8 mouse cellular contexts compared by ENCODE assay signal in genomic region chr16:11908461-11909014, GRCm38 (mm10). TPM values are rescaled to one million over a fixed set of nuclear protein-coding genes. Genes with fewer than 3 reads are reported as not detected.
A peak's percentile ranks its signal among the peaks of the same experiment; 100 is the strongest.
DNase-seq lines count a peak whose midpoint lies in the region; ATAC-seq and TF ChIP-seq lines count a peak whose summit lies in the region.

No protein-coding gene starts in this region.

- peak overlapping the region; percentile 73 for H3K4me3 ChIP-seq in layer of hippocampus, adult 2 months
- peak overlapping the region; percentile 88 for H3K4me3 ChIP-seq in bone marrow macrophage, adult 2 months (ENCODE audit: insufficient read depth, low read length)
- peak overlapping the region; percentile 53 for H3K4me3 ChIP-seq in midbrain, embryonic 15.5 days

- peak in 1 of 2 experiments; percentile 16 for DNase-seq in layer of hippocampus, adult 2 months (ENCODE audit: low spot score in 2 of 2)
- no peak for DNase-seq in layer of hippocampus, postnatal 14 days (ENCODE audit: low spot score in 2 of 2)
- DNase-seq in kidney, adult 9 months = peak; percentile 50
- no peak for DNase-seq in thymus, postnatal 14 days
- DNase-seq in urinary bladder, postnatal 14 days (ENCODE audit: low spot score) = no peak

- peak overlapping the region; percentile 70 for H3K9ac ChIP-seq in midbrain, embryonic 15.5 days

- WGBS in midbrain, embryonic 15.5 days = 28% methylated on average over 11 of the region's 11 CpGs

- no peaks in the 10 kb centered on the region for H3K36me3 ChIP-seq in midbrain, embryonic 15.5 days (replicated peaks)

- H3K4me2 ChIP-seq in midbrain, embryonic 15.5 days = peak overlapping the region; percentile 64

- TF ChIP-seq POLR2A in bone marrow macrophage, adult 2 months (IDR thresholded peaks at IDR 0.05; ENCODE audit: borderline replicate concordance, low read depth, low read length) = no peak

- no peaks in the 10 kb centered on the region for H3K9me3 ChIP-seq in midbrain, embryonic 15.5 days

- peak; percentile 59 for ATAC-seq in erythroblast, adult 5-6 weeks (replicated peaks; ENCODE audit: low FRiP score, poor library complexity, severe bottlenecking)
- peak; percentile 77 for ATAC-seq in midbrain, embryonic 15.5 days (replicated peaks)

- H3K27me3 ChIP-seq in midbrain, embryonic 15.5 days (replicated peaks) = no peaks in the 10 kb centered on the region

- H3K27ac ChIP-seq in layer of hippocampus, adult 2 months = peak overlapping the region; percentile 99
- peak overlapping the region; percentile 84 for H3K27ac ChIP-seq in bone marrow macrophage, adult 2 months (ENCODE audit: insufficient read depth, low read depth, low read length)
- H3K27ac ChIP-seq in midbrain, embryonic 15.5 days = peak overlapping the region; percentile 86

- no peak for TF ChIP-seq CTCF in layer of hippocampus, adult 2 months (conservative IDR thresholded peaks at IDR 0.05)
- TF ChIP-seq CTCF in bone marrow macrophage, adult 2 months (IDR thresholded peaks at IDR 0.05; ENCODE audit: low read depth, low read length) = no peak

- peaks cover 10% of the 10 kb centered on the region for H3K4me1 ChIP-seq in bone marrow macrophage, adult 2 months (ENCODE audit: control insufficient read depth, insufficient read depth, low read length)
- peaks cover 13% of the 10 kb centered on the region for H3K4me1 ChIP-seq in midbrain, embryonic 15.5 days

RNA-seq across cellular contexts. Expression of gene Cpped1, which starts 0.7 kb away (rescaled TPM):
- total RNA-seq in layer of hippocampus, adult 2 months (2021) = 10 to 100 TPM; 32.9 to 36.3 TPM
- 10 to 100 TPM; 28.9 to 29.1 TPM for total RNA-seq in layer of hippocampus, postnatal 14 days (2021)
- polyA plus RNA-seq in bone marrow macrophage, adult 2 months (2012; ENCODE audit: insufficient read depth, insufficient read length, missing spikeins) = 20.2 and 20.7 TPM in 2 replicates
- 4.0 and 7.1 TPM in 2 replicates for total RNA-seq in erythroblast, adult 5-6 weeks (2015; ENCODE audit: low replicate concordance)
- total RNA-seq in erythroblast, adult 5-6 weeks (2017; ENCODE audit: low replicate concordance) = 3.8 and 4.2 TPM in 2 replicates
- polyA plus RNA-seq in midbrain, embryonic 15.5 days (2015; fragmentation: Nextera tagmentation; extraction: Ambion mirVana) = 14.0 and 14.2 TPM in 2 replicates
